Mouse (Mus musculus) E14TG2a.4 (cell line): ENCODE results near the gene Zpbp2.
"Not testable (repeated sequence)": the region's sequence is repeated elsewhere in the genome, so short reads cannot be mapped to it uniquely, and the experiment has no call there.

Experiments
- H3K27me3 ChIP-seq: 2 replicates; pipeline ENCODE4 v1.6.1; 2014; ENCODE audit warnings: low read length, control low read depth; ENCODE audit not compliant: insufficient read depth
- H3K36me3 ChIP-seq: 2 replicates; pipeline ENCODE4 v1.6.1; 2014; ENCODE audit warnings: low read length, control low read depth; ENCODE audit not compliant: insufficient read depth
- H3K4me1 ChIP-seq: replicated peaks from 2 replicates; pipeline ENCODE4 v1.6.1; 2014; ENCODE audit warnings: low read depth, low read length, control low read depth
- H3K4me3 ChIP-seq: replicated peaks from 2 replicates; pipeline ENCODE4 v1.5.1; 2014; ENCODE audit warnings: mild to moderate bottlenecking, low read length
- H3K9me3 ChIP-seq: 2 replicates; pipeline ENCODE4 v1.6.1; 2014; ENCODE audit warnings: low read length, control low read depth
- CTCF ChIP-seq: conservative IDR thresholded peaks from 2 replicates; pipeline ENCODE4 v1.5.1; 2014; ENCODE audit warnings: low read length
- NANOG ChIP-seq: IDR thresholded peaks from 2 replicates; pipeline ENCODE4 v1.6.1; 2014; ENCODE audit warnings: borderline replicate concordance, low read length, mixed read lengths
- POU5F1 ChIP-seq: IDR thresholded peaks from 2 replicates; pipeline ENCODE4 v1.6.1; 2014; ENCODE audit warnings: low read length, borderline replicate concordance

Zpbp2 gene

DNA sequence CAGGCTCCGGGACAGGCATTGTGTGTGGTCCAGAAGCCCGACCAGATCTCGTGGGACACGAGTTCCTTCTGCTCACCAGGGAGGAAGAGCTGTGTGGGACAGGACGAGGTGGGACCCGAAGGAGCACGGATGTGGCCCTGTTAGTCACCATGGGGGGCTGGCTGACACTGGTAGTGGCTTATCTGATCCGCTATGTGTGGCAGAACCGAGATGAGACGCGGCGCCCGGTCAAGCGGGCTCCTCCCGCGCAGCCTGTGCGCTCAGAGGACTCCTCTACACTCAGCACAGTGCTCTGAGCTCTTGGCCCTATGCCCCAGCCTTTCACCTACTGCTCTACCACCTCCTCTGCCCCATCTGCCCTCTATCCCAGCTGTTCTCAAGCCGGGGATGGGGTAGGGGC is 48.4 kb downstream of the Zpbp2 start:
- Histone ChIP-seq H3K36me3 (no peaks in the 10 kb centered on the region), H3K27me3 (peaks cover 39% of the 10 kb centered on the region), H3K4me1 (peaks cover 33% of the 10 kb centered on the region), H3K9me3 (no peaks in the 10 kb centered on the region), H3K4me3 (peak overlapping the region; percentile 69)
- TF ChIP-seq POU5F1 (no peak), NANOG (no peak), CTCF (no peak)

DNA sequence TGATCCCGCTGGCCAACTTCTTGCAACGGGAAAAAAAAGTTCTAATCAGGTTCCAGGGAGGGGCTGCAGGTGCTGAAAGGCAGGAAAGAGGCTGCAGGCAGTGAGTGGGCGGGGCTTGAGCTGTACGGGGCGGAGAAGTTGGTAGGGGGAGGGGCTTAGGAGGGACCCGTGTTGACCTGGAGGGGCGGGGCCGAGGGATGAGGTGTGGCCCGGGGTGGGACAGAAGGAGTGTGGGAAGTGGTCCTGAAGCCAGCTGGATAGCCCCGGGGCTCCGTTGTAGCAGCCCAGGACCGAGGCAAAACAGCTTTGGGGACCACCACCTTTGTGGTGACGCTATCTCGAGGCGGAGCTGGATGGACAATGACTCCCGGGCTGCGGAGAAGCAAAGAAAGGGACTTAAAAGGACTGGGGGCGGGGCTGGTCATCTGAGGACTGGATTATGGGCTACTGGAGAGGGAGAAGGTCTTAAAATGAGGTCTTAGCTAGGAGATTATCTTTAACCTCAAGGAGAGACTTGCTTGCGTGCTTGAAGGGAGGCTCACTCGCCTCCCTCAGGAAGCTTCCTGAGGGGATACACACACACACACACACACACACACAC is 51.3 kb downstream of the Zpbp2 start:
- Histone ChIP-seq H3K4me1 (peaks cover 30% of the 10 kb centered on the region), H3K36me3 (no peaks in the 10 kb centered on the region), H3K27me3 (peaks cover 48% of the 10 kb centered on the region), H3K4me3 (peak overlapping the region; percentile 76), H3K9me3 (no peaks in the 10 kb centered on the region)
- TF ChIP-seq NANOG (no peak), CTCF (no peak), POU5F1 (no peak)

DNA sequence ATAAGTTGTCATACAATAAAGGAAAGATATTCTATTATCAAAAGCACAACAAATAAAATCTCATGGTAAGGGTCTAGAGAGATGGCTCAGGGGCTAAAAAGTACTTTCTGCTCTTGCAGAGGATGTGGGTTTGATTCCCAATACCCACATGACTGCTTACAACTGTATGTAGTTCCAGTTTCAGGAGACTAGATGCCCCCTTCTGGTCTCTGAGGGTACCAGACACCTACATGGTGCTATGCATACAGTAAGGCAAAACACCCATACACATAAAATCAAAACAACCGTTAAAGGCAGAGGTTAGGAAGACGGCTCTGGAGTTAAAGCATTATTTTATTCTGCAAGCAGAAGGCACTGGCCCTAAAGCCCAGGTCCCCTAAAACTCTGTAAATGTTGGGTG is 53.1 kb downstream of the Zpbp2 start:
- H3K4me1 ChIP-seq, result peaks cover 24% of the 10 kb centered on the region
- H3K36me3 ChIP-seq, result no peaks in the 10 kb centered on the region
- no peak for TF ChIP-seq POU5F1
- TF ChIP-seq NANOG, result no peak
- no peak; the same call in 1 of the 2 replicates for TF ChIP-seq CTCF
- H3K9me3 ChIP-seq, result no peaks in the 10 kb centered on the region
- no peak overlapping the region for H3K4me3 ChIP-seq
- H3K27me3 ChIP-seq, result peaks cover 34% of the 10 kb centered on the region

DNA sequence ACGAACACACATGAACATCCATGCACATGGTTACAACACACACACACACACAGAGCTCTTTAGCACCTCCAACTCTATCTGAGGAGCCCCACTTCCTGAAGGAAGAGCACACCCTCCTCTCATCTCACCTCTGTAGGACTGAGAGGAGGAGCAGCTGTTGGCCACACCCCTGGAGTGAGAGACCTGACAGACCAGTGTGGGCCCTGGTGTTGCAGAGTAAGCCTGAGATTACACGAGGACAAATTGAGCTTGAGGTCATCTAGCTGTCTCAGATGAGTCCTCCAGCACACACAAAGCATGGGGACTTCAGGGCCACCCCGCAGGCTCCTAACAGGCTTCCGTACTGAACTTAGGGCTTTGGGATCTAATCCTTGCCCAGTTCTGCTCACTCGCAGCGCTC is 54.0 kb downstream of the Zpbp2 start:
- Histone ChIP-seq H3K4me1 (peaks cover 18% of the 10 kb centered on the region), H3K27me3 (peaks cover 24% of the 10 kb centered on the region)
- not testable (repeated sequence) for H3K36me3 ChIP-seq, H3K9me3 ChIP-seq, H3K4me3 ChIP-seq

DNA sequence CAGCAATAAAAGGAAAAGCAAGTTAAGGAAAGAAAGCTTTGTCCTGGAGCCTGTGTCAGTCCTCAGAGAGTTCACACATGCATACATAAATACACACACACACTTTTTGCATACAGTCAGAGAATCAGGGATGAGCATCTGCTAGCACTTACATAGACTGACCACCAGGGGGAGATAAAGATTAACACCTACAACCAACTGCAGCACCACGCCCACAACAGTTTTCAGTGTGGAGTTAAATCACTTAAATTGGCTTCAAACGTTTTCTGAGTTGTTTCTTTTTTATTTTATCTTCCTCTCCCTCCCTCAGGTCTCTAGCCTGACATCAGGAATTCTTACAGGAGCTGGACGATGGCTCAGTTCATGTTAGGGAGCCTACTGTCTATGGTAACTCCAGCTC is 55.9 kb downstream of the Zpbp2 start:
- Histone ChIP-seq H3K27me3 (peaks cover 12% of the 10 kb centered on the region), H3K4me3 (no peak overlapping the region), H3K9me3 (peaks cover 22% of the 10 kb centered on the region), H3K4me1 (peaks cover 8% of the 10 kb centered on the region), H3K36me3 (no peaks in the 10 kb centered on the region)
- no peak for TF ChIP-seq POU5F1
- peak; percentile 81 for TF ChIP-seq CTCF
